8 mouse cellular contexts compared by ENCODE assay signal in genomic region chr5:150049946-150050345, GRCm38 (mm10). TPM values are rescaled to one million over a fixed set of nuclear protein-coding genes. Genes with fewer than 3 reads are reported as not detected.
A peak's percentile ranks its signal among the peaks of the same experiment; 100 is the strongest.
DNase-seq lines count a peak whose midpoint lies in the region; ATAC-seq and TF ChIP-seq lines count a peak whose summit lies in the region.
"Had no signal": no experiment of that assay in that cellular context is flagged by ENCODE, and none has a peak within 500 bp of the region (broad histone marks: within the 10 kb centered on the region; RNA-seq: fewer than 3 reads in every experiment).

No protein-coding gene starts in this region.

- H3K9ac ChIP-seq in ES-Bruce4 (ENCODE audit: low read depth, poor library complexity, severe bottlenecking): no peak overlapping the region
- H3K9ac ChIP-seq: limb, embryonic 12.5 days had no signal

- TF ChIP-seq EP300 in ES-Bruce4 (IDR thresholded peaks at IDR 0.05; ENCODE audit: insufficient read depth, low read depth, low read length): no peak

- TF ChIP-seq CTCF in ES-Bruce4 (IDR thresholded peaks at IDR 0.05; ENCODE audit: low read depth, low read length): peak; percentile 95

- peak; percentile 14 for DNase-seq in kidney, adult 9 months
- DNase-seq in kidney, adult 18-20 months: no peak
- peak; percentile 41 for DNase-seq in A20 (ENCODE audit: low read depth, low spot score)
- DNase-seq in embryo, embryonic 10.5 days (ENCODE audit: low spot score): peak; percentile 53
- DNase-seq in cerebellum, adult 11 months: no peak

- no peak overlapping the region for H3K4me3 ChIP-seq in ES-Bruce4 (ENCODE audit: low read depth, low read length)
- H3K4me3 ChIP-seq: limb, embryonic 12.5 days had no signal

- H3K4me1 ChIP-seq in ES-Bruce4 (ENCODE audit: control insufficient read depth, insufficient read depth, low read length): no peaks in the 10 kb centered on the region

- 0 out of 2 replicates have a peak, but pooled peaks have one; percentile 23 for ATAC-seq in megakaryocyte-erythroid progenitor cell, adult 5-6 weeks (replicated peaks; ENCODE audit: low FRiP score, low TSS enrichment, poor library complexity, severe bottlenecking)

- H3K27ac ChIP-seq in ES-Bruce4 (ENCODE audit: insufficient read depth, low read length): no peak overlapping the region
- H3K27ac ChIP-seq: limb, embryonic 12.5 days had no signal

- H3K36me3 ChIP-seq in ES-Bruce4 (ENCODE audit: control insufficient read depth, insufficient read depth, low read length, poor library complexity, severe bottlenecking): no peaks in the 10 kb centered on the region
- H3K36me3 ChIP-seq: limb, embryonic 12.5 days had no signal

- no peak for TF ChIP-seq POLR2A in ES-Bruce4 (IDR thresholded peaks at IDR 0.05; ENCODE audit: insufficient read depth, low read length)

- H3K9me3 ChIP-seq in ES-Bruce4 (replicated peaks; ENCODE audit: control insufficient read depth, insufficient read depth, low read length, poor library complexity, severe bottlenecking): no peaks in the 10 kb centered on the region
- H3K9me3 ChIP-seq: limb, embryonic 12.5 days had no signal

- no peaks in the 10 kb centered on the region for H3K27me3 ChIP-seq in ES-Bruce4 (ENCODE audit: control insufficient read depth, insufficient read depth, low read length, poor library complexity, severe bottlenecking)
- H3K27me3 ChIP-seq: limb, embryonic 12.5 days had no signal

RNA-seq across cellular contexts. Expression of gene Rxfp2, which starts 31.5 kb away (rescaled TPM):
- 0.61 and 0.85 TPM in 2 replicates for polyA plus RNA-seq in ES-Bruce4 (2011; ENCODE audit: insufficient read depth, insufficient read length, low read depth, missing spikeins)
- not detected in 2 replicates for total RNA-seq in megakaryocyte-erythroid progenitor cell, adult 5-6 weeks (2014; fragmentation: Nextera tagmentation)
- total RNA-seq in megakaryocyte-erythroid progenitor cell, adult 5-6 weeks (2017): not detected in 2 replicates

Comparison
In these comparisons a context has a peak if more than half of its experiments do, and no peak if none do; other contexts are left out.
1. DNase-seq: peak in kidney, adult 9 months (single experiment), A20 (single experiment) and embryo, embryonic 10.5 days (single experiment); none in kidney, adult 18-20 months (single experiment) and cerebellum, adult 11 months (single experiment).